9 mouse cellular contexts compared by ENCODE assay signal in genomic region chr6:107556996-107557395, GRCm38 (mm10). TPM values are rescaled to one million over a fixed set of nuclear protein-coding genes. Genes with fewer than 3 reads are reported as not detected.
DNase-seq lines count a peak whose midpoint lies in the region; ATAC-seq lines count a peak whose summit lies in the region.
"Had no signal": no experiment of that assay in that cellular context is flagged by ENCODE, and none has a peak within 500 bp of the region (broad histone marks: within the 10 kb centered on the region; RNA-seq: fewer than 3 reads in every experiment).

No protein-coding gene starts in this region.

- no peaks in the 10 kb centered on the region for H3K27me3 ChIP-seq in hindbrain, embryonic 11.5 days (ENCODE audit: control insufficient read depth, insufficient read depth, low read length)
- no peaks in the 10 kb centered on the region for H3K27me3 ChIP-seq in hindbrain, embryonic 10.5 days (ENCODE audit: insufficient read depth, poor library complexity, severe bottlenecking)
- no peaks in the 10 kb centered on the region for H3K27me3 ChIP-seq in hindbrain, embryonic 12.5 days
- H3K27me3 ChIP-seq in neural tube, embryonic 13.5 days: no peaks in the 10 kb centered on the region
- H3K27me3 ChIP-seq: liver, embryonic 15.5 days had no signal

- H3K4me2 ChIP-seq in hindbrain, embryonic 11.5 days (replicated peaks; ENCODE audit: low read depth, low read length): no peak overlapping the region
- H3K4me2 ChIP-seq in hindbrain, embryonic 12.5 days (replicated peaks): no peak overlapping the region
- no peak overlapping the region for H3K4me2 ChIP-seq in neural tube, embryonic 13.5 days
- H3K4me2 ChIP-seq: liver, embryonic 15.5 days had no signal

- H3K4me3 ChIP-seq in hindbrain, embryonic 11.5 days (ENCODE audit: low read depth, low read length): no peak overlapping the region
- H3K4me3 ChIP-seq in hindbrain, embryonic 10.5 days: no peak overlapping the region
- H3K4me3 ChIP-seq in hindbrain, embryonic 12.5 days: no peak overlapping the region
- H3K4me3 ChIP-seq in neural tube, embryonic 13.5 days: no peak overlapping the region
- H3K4me3 ChIP-seq: liver, embryonic 15.5 days had no signal

- WGBS in hindbrain, embryonic 11.5 days: 57% methylated on average over 3 of the region's 3 CpGs
- 70% methylated on average over 3 of the region's 3 CpGs for WGBS in hindbrain, embryonic 10.5 days
- WGBS in hindbrain, embryonic 12.5 days: 71% methylated on average over 3 of the region's 3 CpGs
- WGBS in neural tube, embryonic 13.5 days: 37% methylated on average over 3 of the region's 3 CpGs

- no peaks in the 10 kb centered on the region for H3K4me1 ChIP-seq in hindbrain, embryonic 11.5 days (replicated peaks; ENCODE audit: control insufficient read depth, insufficient read depth, low read length)
- H3K4me1 ChIP-seq in hindbrain, embryonic 10.5 days (replicated peaks): no peaks in the 10 kb centered on the region; the same call in 1 of the 2 replicates
- peaks cover 21% of the 10 kb centered on the region for H3K4me1 ChIP-seq in hindbrain, embryonic 12.5 days
- peaks cover 41% of the 10 kb centered on the region for H3K4me1 ChIP-seq in neural tube, embryonic 13.5 days (replicated peaks)
- H3K4me1 ChIP-seq: liver, embryonic 15.5 days had no signal

- no peak overlapping the region for H3K27ac ChIP-seq in hindbrain, embryonic 11.5 days (ENCODE audit: low read depth, low read length)
- H3K27ac ChIP-seq in hindbrain, embryonic 10.5 days: no peak overlapping the region
- peak overlapping the region; percentile 30; the same call in 1 of the 2 replicates for H3K27ac ChIP-seq in hindbrain, embryonic 12.5 days
- H3K27ac ChIP-seq in neural tube, embryonic 13.5 days (replicated peaks): peak overlapping the region; percentile 39
- H3K27ac ChIP-seq: liver, embryonic 15.5 days had no signal

- ATAC-seq in hindbrain, embryonic 11.5 days (ENCODE audit: low FRiP score): peak; percentile 61; the same call in 1 of the 2 replicates
- peak; percentile 71 for ATAC-seq in hindbrain, embryonic 12.5 days (ENCODE audit: low FRiP score)
- ATAC-seq in neural tube, embryonic 13.5 days (ENCODE audit: low read depth): peak; percentile 66

- no peak for DNase-seq in hindbrain, embryonic 11.5 days (ENCODE audit: low spot score)
- DNase-seq in hindbrain, embryonic 10.5 days (ENCODE audit: low spot score): no peak
- DNase-seq in cerebellum, adult 11-12 months: peak; percentile 83
- no peak for DNase-seq in thymus, postnatal 25 days
- DNase-seq in heart, adult 11 months: no peak
- DNase-seq in natural killer cell, adult 2 months (ENCODE audit: low spot score in 2 of 2): no peak

- no peak overlapping the region for H3K9ac ChIP-seq in hindbrain, embryonic 11.5 days (ENCODE audit: low read depth, low read length)
- no peak overlapping the region for H3K9ac ChIP-seq in hindbrain, embryonic 12.5 days
- no peak overlapping the region for H3K9ac ChIP-seq in neural tube, embryonic 13.5 days
- H3K9ac ChIP-seq: liver, embryonic 15.5 days had no signal

- no peaks in the 10 kb centered on the region for H3K9me3 ChIP-seq in hindbrain, embryonic 11.5 days (ENCODE audit: control insufficient read depth, low read length)
- no peaks in the 10 kb centered on the region for H3K9me3 ChIP-seq in hindbrain, embryonic 10.5 days
- H3K9me3 ChIP-seq in hindbrain, embryonic 12.5 days (replicated peaks): no peaks in the 10 kb centered on the region
- no peaks in the 10 kb centered on the region for H3K9me3 ChIP-seq in neural tube, embryonic 13.5 days
- H3K9me3 ChIP-seq: liver, embryonic 15.5 days had no signal

- no peaks in the 10 kb centered on the region for H3K36me3 ChIP-seq in hindbrain, embryonic 11.5 days (ENCODE audit: control insufficient read depth, insufficient read depth, low read length)
- peaks cover 26% of the 10 kb centered on the region for H3K36me3 ChIP-seq in hindbrain, embryonic 10.5 days
- H3K36me3 ChIP-seq in hindbrain, embryonic 12.5 days: no peaks in the 10 kb centered on the region
- H3K36me3 ChIP-seq in neural tube, embryonic 13.5 days: peaks cover 6% of the 10 kb centered on the region; the same call in 1 of the 2 replicates
- H3K36me3 ChIP-seq: liver, embryonic 15.5 days had no signal

RNA-seq across cellular contexts. Expression of gene Lrrn1, which starts 27.4 kb away (rescaled TPM):
- polyA plus RNA-seq in hindbrain, embryonic 11.5 days (2014; fragmentation: Nextera tagmentation; extraction: Ambion mirVana): 170 and 181 TPM in 2 replicates
- 94.0 and 125 TPM in 2 replicates for polyA plus RNA-seq in hindbrain, embryonic 10.5 days (2016; fragmentation: Nextera tagmentation; extraction: Ambion mirVana)
- 128 and 135 TPM in 2 replicates for polyA plus RNA-seq in hindbrain, embryonic 12.5 days (2016; fragmentation: Nextera tagmentation; extraction: Ambion mirVana)
- polyA plus RNA-seq in neural tube, embryonic 13.5 days (2015; fragmentation: Nextera tagmentation; extraction: Ambion mirVana): 92.8 and 101 TPM in 2 replicates

Comparison
In these comparisons a context has a peak if more than half of its experiments do, and no peak if none do; other contexts are left out.
1. H3K27ac ChIP-seq: peak in hindbrain, embryonic 12.5 days (single experiment) and neural tube, embryonic 13.5 days (single experiment); none in hindbrain, embryonic 11.5 days (single experiment) and hindbrain, embryonic 10.5 days (single experiment).
2. Peak in every context shown above with its lines, with median percentiles within 50 percentile points of each other: ATAC-seq.